Mouse (Mus musculus): ENCODE data around the gene Hectd2. TPM values are rescaled to one million over a fixed set of nuclear protein-coding genes. Genes with fewer than 3 reads are reported as not detected.

The Hectd2 gene
- polyA plus RNA-seq, 1 experiment from 2014 or later = 10.9 TPM

DNA sequence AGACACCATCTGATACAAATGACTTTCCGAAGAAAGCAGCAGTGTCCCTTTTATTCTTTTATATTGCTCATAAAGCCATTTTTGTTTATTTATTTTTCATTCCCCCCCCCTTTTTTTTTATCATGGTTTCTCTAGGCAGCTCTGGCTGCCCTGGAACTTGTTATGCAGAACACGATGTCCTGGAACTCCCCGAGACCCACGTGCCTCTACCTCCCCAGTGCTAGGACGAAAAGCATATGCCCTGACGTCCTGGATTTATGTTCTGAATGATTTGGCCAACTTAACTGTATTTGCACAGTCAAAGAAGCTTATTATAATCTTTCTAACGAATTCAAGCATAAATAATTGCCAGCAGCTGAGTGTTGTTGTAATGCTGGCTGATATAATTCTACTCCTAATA is 13.7 kb upstream of the Hectd2 start:
- H3K4me2 ChIP-seq (replicated peaks; ENCODE audit: low read depth, low read length) = no peak overlapping the region
- H3K36me3 ChIP-seq (ENCODE audit: control insufficient read depth, insufficient read depth, low read length) = no peaks in the 10 kb centered on the region
- DNase-seq (ENCODE audit: low spot score) = no peak
- ATAC-seq (ENCODE audit: low FRiP score) = no peak
- H3K27ac ChIP-seq (ENCODE audit: low read depth, low read length) = no peak overlapping the region
- no peak overlapping the region for H3K4me3 ChIP-seq (ENCODE audit: low read depth, low read length)
- H3K9me3 ChIP-seq (ENCODE audit: control insufficient read depth, low read length) = no peaks in the 10 kb centered on the region
- no peaks in the 10 kb centered on the region for H3K27me3 ChIP-seq (ENCODE audit: control insufficient read depth, insufficient read depth, low read length)
- H3K4me1 ChIP-seq (replicated peaks; ENCODE audit: control insufficient read depth, insufficient read depth, low read length) = no peaks in the 10 kb centered on the region
- H3K9ac ChIP-seq (ENCODE audit: low read depth, low read length) = no peak overlapping the region
- 80% methylated on average over 7 of the region's 7 CpGs for WGBS

DNA sequence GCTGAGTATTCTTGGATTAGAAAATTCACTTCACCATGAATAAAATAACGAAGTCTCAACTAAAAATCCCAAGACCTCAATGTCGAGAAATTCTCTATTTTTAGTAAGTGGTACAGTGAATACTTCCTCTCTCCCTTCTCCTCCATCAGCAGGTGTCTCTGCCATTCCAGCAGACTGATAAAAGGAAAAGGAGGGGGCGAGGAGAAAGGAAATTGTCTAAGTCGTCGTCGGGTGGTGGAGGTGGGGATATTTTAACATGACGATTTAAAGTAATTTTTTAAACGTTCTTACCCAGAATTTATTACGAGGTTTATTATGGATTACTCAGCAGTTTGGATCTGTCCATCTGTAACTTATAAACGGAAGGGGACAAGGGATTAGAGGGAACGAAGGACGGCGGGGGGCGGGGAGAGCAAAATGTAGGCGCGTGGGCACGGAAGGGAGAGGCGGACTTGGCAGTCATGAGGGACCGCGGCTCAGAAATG is 836 bp upstream of the Hectd2 start:
- no peak for DNase-seq (ENCODE audit: low spot score)
- no peaks in the 10 kb centered on the region; the same call in 1 of the 2 replicates for H3K4me1 ChIP-seq (replicated peaks; ENCODE audit: control insufficient read depth, insufficient read depth, low read length)
- 5% methylated on average over 20 of the region's 20 CpGs for WGBS
- no peak overlapping the region for H3K27ac ChIP-seq (ENCODE audit: low read depth, low read length)
- peak overlapping the region; percentile 58 for H3K9ac ChIP-seq (ENCODE audit: low read depth, low read length)
- peaks cover 3% of the 10 kb centered on the region; the same call in 1 of the 2 replicates for H3K27me3 ChIP-seq (ENCODE audit: control insufficient read depth, insufficient read depth, low read length)
- no peaks in the 10 kb centered on the region for H3K36me3 ChIP-seq (ENCODE audit: control insufficient read depth, insufficient read depth, low read length)
- H3K9me3 ChIP-seq (ENCODE audit: control insufficient read depth, low read length) = no peaks in the 10 kb centered on the region
- H3K4me2 ChIP-seq (replicated peaks; ENCODE audit: low read depth, low read length) = peak overlapping the region; percentile 86
- no peak for ATAC-seq (ENCODE audit: low FRiP score)
- H3K4me3 ChIP-seq (ENCODE audit: low read depth, low read length) = peak overlapping the region; percentile 59

DNA sequence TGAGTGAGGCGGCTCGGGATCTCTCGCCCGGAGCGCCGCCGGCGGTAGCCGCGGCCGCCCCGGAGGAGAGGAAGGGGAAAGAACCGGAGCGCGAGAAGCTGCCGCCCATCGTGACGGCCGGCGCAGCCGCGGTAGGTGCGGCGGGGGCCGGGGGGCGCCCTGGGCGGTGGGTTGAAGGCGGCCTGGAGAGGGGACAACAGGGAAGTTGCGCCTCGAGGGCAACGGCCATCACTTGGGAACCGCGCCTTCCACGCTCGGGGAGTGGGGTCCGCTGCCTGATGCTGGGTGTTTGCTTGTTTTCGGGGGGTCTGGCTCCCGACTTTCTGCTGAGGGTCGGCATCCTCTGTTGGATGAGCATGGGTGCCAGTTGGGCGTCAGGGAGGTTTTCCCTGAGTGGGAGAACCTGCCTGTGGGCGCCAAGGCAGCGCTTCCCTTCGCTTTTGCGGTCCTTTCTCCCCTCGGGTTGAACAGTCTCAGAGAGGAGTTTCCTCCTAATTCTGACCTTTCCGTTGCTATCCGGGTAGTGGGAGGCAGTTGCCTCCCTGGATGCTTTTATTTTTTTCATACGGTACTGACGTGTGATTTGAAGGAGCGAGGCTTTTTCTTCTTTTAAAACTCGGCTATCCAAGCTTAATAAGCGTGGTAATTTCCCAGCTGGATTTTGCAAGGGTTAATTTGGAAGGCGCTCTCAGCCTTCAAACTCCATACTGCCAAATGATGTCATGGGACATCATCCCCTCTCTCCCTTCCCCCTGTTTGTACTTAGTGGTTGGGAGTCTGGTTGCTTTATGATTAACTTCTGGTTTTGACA is 551 bp downstream of the Hectd2 start:
- no peaks in the 10 kb centered on the region; the same call in 1 of the 2 replicates for H3K4me1 ChIP-seq (replicated peaks; ENCODE audit: control insufficient read depth, insufficient read depth, low read length)
- ATAC-seq (ENCODE audit: low FRiP score) (peak; percentile 84), DNase-seq (ENCODE audit: low spot score) (no peak)
- peak overlapping the region; percentile 85 for H3K9ac ChIP-seq (ENCODE audit: low read depth, low read length)
- no peaks in the 10 kb centered on the region for H3K9me3 ChIP-seq (ENCODE audit: control insufficient read depth, low read length)
- peaks cover 3% of the 10 kb centered on the region; the same call in 1 of the 2 replicates for H3K27me3 ChIP-seq (ENCODE audit: control insufficient read depth, insufficient read depth, low read length)
- peak overlapping the region; percentile 83 for H3K27ac ChIP-seq (ENCODE audit: low read depth, low read length)
- peak overlapping the region; percentile 59 for H3K4me3 ChIP-seq (ENCODE audit: low read depth, low read length)
- 0% methylated on average over 25 of the region's 53 CpGs for WGBS
- H3K36me3 ChIP-seq (ENCODE audit: control insufficient read depth, insufficient read depth, low read length) = no peaks in the 10 kb centered on the region
- H3K4me2 ChIP-seq (replicated peaks; ENCODE audit: low read depth, low read length) = peak overlapping the region; percentile 78

DNA sequence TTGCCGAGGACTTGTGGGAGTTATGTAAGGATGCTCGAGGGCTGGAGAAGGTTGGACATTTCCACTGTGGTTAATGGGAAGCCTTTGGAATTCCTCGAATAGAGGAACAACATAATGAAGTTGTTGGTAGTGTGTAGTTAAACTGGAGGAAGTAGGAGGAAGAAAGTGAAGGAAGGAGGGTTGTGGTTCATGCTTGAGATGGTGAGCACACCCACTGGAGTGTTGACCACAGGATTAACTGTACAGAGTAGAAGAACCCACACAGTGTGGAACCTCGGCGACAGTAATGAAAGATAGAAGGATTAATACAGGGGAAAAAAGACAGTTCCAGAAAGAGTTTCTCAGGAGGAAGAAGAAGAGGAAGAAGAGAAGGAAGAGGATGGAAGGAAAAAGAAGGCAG is 4.9 kb downstream of the Hectd2 start:
- DNase-seq (ENCODE audit: low spot score) (no peak), ATAC-seq (ENCODE audit: low FRiP score) (no peak)
- Histone ChIP-seq H3K27me3 (ENCODE audit: control insufficient read depth, insufficient read depth, low read length) (no peaks in the 10 kb centered on the region), H3K36me3 (ENCODE audit: control insufficient read depth, insufficient read depth, low read length) (no peaks in the 10 kb centered on the region), H3K4me3 (ENCODE audit: low read depth, low read length) (no peak overlapping the region), H3K4me2 (replicated peaks; ENCODE audit: low read depth, low read length) (no peak overlapping the region), H3K9ac (ENCODE audit: low read depth, low read length) (no peak overlapping the region), H3K27ac (ENCODE audit: low read depth, low read length) (no peak overlapping the region), H3K9me3 (ENCODE audit: control insufficient read depth, low read length) (no peaks in the 10 kb centered on the region), H3K4me1 (replicated peaks; ENCODE audit: control insufficient read depth, insufficient read depth, low read length) (no peaks in the 10 kb centered on the region; the same call in 1 of the 2 replicates)
- 87% methylated on average over 5 of the region's 5 CpGs for WGBS

DNA sequence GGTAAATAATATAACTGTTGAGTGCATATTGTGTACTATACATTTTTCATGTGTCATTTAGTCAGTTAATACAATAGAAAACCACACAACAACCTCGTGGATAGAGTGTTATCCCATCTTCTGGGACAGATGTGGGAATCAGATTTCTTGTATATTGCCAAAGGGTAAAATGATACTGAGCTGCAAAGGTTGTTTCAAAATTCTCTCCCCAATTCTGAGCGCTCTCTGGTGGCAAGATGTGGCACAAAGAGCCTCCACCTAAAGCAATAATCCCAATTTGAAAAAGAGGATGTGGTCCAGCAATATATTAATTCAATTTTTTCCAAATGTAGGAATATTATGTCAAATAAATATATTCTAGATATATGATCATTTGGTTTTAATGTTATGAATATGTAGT is 5.7 kb downstream of the Hectd2 start:
- no peak for ATAC-seq (ENCODE audit: low FRiP score)

DNA sequence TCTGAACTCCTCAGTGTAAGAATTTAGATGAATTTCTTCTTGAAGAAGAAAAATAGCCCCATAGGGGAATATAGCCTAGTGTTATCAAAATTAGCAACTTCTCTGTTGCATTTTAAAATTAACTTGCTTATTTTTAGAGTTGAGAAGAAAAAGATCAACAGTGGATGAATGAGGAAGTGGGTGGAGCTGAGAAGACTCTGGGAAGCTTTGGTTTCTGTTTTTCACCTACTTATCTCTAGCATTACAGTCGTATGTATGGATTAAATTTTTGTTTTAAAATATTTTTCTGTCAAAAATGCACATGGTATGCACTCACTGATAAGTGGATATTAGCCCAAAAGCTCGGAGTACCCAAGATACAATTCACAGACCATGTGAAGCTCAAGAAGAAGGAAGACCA is 6.7 kb downstream of the Hectd2 start:
- Histone ChIP-seq H3K9me3 (ENCODE audit: control insufficient read depth, low read length) (no peaks in the 10 kb centered on the region), H3K4me2 (replicated peaks; ENCODE audit: low read depth, low read length) (no peak overlapping the region), H3K9ac (ENCODE audit: low read depth, low read length) (no peak overlapping the region), H3K4me3 (ENCODE audit: low read depth, low read length) (no peak overlapping the region), H3K27ac (ENCODE audit: low read depth, low read length) (no peak overlapping the region), H3K27me3 (ENCODE audit: control insufficient read depth, insufficient read depth, low read length) (no peaks in the 10 kb centered on the region), H3K4me1 (replicated peaks; ENCODE audit: control insufficient read depth, insufficient read depth, low read length) (no peaks in the 10 kb centered on the region), H3K36me3 (ENCODE audit: control insufficient read depth, insufficient read depth, low read length) (no peaks in the 10 kb centered on the region)
- no peak for ATAC-seq (ENCODE audit: low FRiP score)
- DNase-seq (ENCODE audit: low spot score) = no peak
- 74% methylated on average over 2 of the region's 2 CpGs for WGBS

More for the DNA sequence above, 5.7 kb downstream of the Hectd2 start:
- no peak for DNase-seq (ENCODE audit: low spot score)
- 24% methylated on average over 2 of the region's 2 CpGs for WGBS
- no peaks in the 10 kb centered on the region; the same call in 1 of the 2 replicates for H3K4me1 ChIP-seq (replicated peaks; ENCODE audit: control insufficient read depth, insufficient read depth, low read length)
- no peak overlapping the region for H3K4me3 ChIP-seq (ENCODE audit: low read depth, low read length)
- no peaks in the 10 kb centered on the region for H3K27me3 ChIP-seq (ENCODE audit: control insufficient read depth, insufficient read depth, low read length)
- no peaks in the 10 kb centered on the region for H3K36me3 ChIP-seq (ENCODE audit: control insufficient read depth, insufficient read depth, low read length)
- H3K27ac ChIP-seq (ENCODE audit: low read depth, low read length) = no peak overlapping the region
- no peak overlapping the region for H3K9ac ChIP-seq (ENCODE audit: low read depth, low read length)
- no peak overlapping the region for H3K4me2 ChIP-seq (replicated peaks; ENCODE audit: low read depth, low read length)
- no peaks in the 10 kb centered on the region for H3K9me3 ChIP-seq (ENCODE audit: control insufficient read depth, low read length)

DNA sequence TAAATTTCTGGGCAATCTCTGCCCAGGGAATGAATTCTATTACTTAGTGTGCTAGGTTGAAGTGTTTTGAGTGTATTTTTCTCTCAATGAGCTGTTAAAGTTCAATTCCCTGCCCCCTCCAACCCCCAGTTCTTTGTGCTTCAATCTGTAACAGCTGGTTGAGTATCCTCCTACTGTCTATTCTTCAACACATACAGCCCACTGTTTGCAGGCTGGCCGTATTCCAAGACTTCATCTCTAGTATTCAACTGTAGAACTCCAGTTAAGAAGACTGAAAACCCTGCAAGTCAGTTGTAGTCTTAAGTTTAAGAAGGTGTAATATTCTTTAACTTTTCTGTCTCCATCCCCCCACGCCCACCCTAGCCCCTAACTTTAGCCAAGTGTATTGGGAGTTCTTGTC is 10.0 kb downstream of the Hectd2 start:
- no peaks in the 10 kb centered on the region for H3K9me3 ChIP-seq (ENCODE audit: control insufficient read depth, low read length)
- H3K4me1 ChIP-seq (replicated peaks; ENCODE audit: control insufficient read depth, insufficient read depth, low read length) = no peaks in the 10 kb centered on the region
- 74% methylated on average over 2 of the region's 2 CpGs for WGBS
- ATAC-seq (ENCODE audit: low FRiP score) (no peak), DNase-seq (ENCODE audit: low spot score) (no peak)
- no peak overlapping the region for H3K4me3 ChIP-seq (ENCODE audit: low read depth, low read length)
- H3K9ac ChIP-seq (ENCODE audit: low read depth, low read length) = no peak overlapping the region
- H3K4me2 ChIP-seq (replicated peaks; ENCODE audit: low read depth, low read length) = no peak overlapping the region
- H3K36me3 ChIP-seq (ENCODE audit: control insufficient read depth, insufficient read depth, low read length) = no peaks in the 10 kb centered on the region
- no peaks in the 10 kb centered on the region for H3K27me3 ChIP-seq (ENCODE audit: control insufficient read depth, insufficient read depth, low read length)
- H3K27ac ChIP-seq (ENCODE audit: low read depth, low read length) = no peak overlapping the region

DNA sequence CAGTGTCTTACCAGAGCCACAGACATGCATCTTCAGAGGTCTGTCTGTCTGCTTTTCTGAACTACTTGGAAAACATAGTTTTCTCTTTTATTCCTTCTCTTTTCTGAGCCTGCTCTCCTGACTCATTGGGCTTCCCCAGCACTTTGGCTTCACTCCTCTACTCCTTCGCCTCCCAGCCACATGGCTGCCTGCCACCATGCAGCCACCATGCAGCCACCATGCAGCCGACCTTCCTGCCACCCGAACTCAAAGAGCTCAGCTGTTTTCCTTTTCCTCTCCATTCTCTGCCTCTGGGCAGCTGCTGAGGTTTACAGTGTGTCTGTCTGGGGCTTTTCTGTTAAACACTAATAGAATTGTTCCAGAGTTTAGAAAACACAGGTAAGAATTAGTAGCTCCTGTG is 19.5 kb downstream of the Hectd2 start:
- H3K4me2 ChIP-seq (replicated peaks; ENCODE audit: low read depth, low read length) = no peak overlapping the region
- no peak for ATAC-seq (ENCODE audit: low FRiP score)
- no peaks in the 10 kb centered on the region for H3K36me3 ChIP-seq (ENCODE audit: control insufficient read depth, insufficient read depth, low read length)
- H3K27ac ChIP-seq (ENCODE audit: low read depth, low read length) = no peak overlapping the region
- H3K9ac ChIP-seq (ENCODE audit: low read depth, low read length) = no peak overlapping the region
- no peaks in the 10 kb centered on the region for H3K9me3 ChIP-seq (ENCODE audit: control insufficient read depth, low read length)
- no peak for DNase-seq (ENCODE audit: low spot score)
- no peaks in the 10 kb centered on the region for H3K4me1 ChIP-seq (replicated peaks; ENCODE audit: control insufficient read depth, insufficient read depth, low read length)
- WGBS = 71% methylated on average over 3 of the region's 3 CpGs
- H3K4me3 ChIP-seq (ENCODE audit: low read depth, low read length) = no peak overlapping the region
- H3K27me3 ChIP-seq (ENCODE audit: control insufficient read depth, insufficient read depth, low read length) = no peaks in the 10 kb centered on the region

DNA sequence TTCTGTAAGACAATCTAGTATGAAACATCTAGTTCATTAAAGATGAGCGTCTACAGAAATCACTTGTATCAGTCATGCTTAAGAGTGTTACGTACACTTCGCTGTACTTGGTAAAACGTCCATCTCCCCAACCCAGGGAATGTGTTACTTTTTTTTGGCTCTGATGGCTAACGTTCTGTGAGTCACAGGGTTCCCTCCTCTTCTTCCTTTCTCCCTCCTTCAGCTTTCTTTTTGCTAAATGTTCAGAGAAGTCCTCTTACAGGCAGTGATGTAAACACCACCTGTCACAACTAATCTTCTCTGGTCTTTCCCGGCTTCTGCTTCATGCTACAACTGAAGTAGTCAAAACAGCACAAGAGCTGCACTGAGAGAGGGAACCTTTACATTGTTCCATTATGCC is 20.7 kb downstream of the Hectd2 start:
- H3K4me3 ChIP-seq (ENCODE audit: low read depth, low read length) = no peak overlapping the region
- no peak overlapping the region for H3K27ac ChIP-seq (ENCODE audit: low read depth, low read length)
- WGBS = 93% methylated on average over 6 of the region's 6 CpGs
- H3K9me3 ChIP-seq (ENCODE audit: control insufficient read depth, low read length) = no peaks in the 10 kb centered on the region
- H3K9ac ChIP-seq (ENCODE audit: low read depth, low read length) = no peak overlapping the region
- no peaks in the 10 kb centered on the region for H3K36me3 ChIP-seq (ENCODE audit: control insufficient read depth, insufficient read depth, low read length)
- DNase-seq (ENCODE audit: low spot score) (no peak), ATAC-seq (ENCODE audit: low FRiP score) (no peak)
- H3K27me3 ChIP-seq (ENCODE audit: control insufficient read depth, insufficient read depth, low read length) = no peaks in the 10 kb centered on the region
- H3K4me1 ChIP-seq (replicated peaks; ENCODE audit: control insufficient read depth, insufficient read depth, low read length) = no peaks in the 10 kb centered on the region
- H3K4me2 ChIP-seq (replicated peaks; ENCODE audit: low read depth, low read length) = no peak overlapping the region

Measured in hindbrain, embryonic 11.5 days (tissue).